Mouse (Mus musculus) embryonic stem cell, embryonic (primary cell): Measurements from ENCODE around the gene Sirt3.

Source experiments
- CTCF ChIA-PET, 4 experiments: fragments of 300-600 bp in 2 of 4; fragments of 350-600 bp in 2 of 4; sonication (Branson Sonifier 250); formaldehyde crosslinking; loops; one replicate each; lab custom pipeline; 2022; ENCODE audit warnings: inconsistent platforms in 2 of 4; lab: Charles Lee
- POLR2A ChIA-PET, 4 experiments: fragments of 300-600 bp in 2 of 4; fragments of 350-600 bp in 2 of 4; sonication (Branson Sonifier 250); formaldehyde crosslinking; loops; one replicate each; lab custom pipeline; 2022; ENCODE audit warnings: antibody characterized with exemption in 4 of 4, inconsistent platforms in 1 of 4; lab: Charles Lee

Sirt3 gene

DNA sequence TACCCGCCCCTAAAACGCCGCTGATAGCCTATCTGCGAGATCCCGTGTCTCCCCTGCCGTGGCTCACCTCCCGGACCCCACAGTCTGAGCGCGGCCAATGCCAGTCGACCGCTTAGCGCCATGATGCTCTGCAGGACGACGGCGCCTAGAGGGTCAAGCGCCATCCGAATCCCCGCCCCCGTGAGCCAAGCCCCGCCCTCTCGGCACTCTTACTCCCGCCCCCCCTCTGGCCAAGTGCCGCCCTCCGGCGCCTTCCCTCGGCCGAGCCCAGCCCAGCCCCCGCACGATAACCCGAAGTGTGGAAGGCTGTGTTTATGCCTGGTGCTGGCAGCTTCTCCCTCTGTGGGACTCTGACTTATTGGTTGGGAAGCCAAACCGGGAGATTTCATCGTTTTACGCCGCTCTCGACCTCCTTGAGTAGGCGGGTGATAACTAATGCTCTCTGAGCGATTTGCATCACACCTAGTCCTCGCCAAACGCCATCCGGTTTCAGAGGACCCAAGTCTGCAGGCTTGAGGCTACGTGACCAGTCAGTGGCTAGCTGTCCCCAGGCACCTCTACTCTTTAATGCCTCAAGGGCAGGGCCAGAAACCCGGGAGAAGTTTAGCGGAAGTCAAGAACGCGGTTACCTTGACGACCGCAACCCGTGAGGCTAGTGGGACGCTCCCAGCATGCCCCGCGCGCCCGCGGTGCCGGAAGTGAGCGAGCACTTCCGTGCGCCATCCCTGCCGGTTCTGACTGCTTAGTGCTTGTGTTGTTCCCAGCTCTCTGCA lies at the start of gene Sirt3, which contains the start of gene Psmd13:
TSS of gene Sirt3 (minus strand) at position 614 of the 773 bp plus-strand sequence.
TSS of gene Psmd13 (plus strand) at position 273 of the 773 bp plus-strand sequence.
- ChIA-PET POLR2A (interaction anchor here (0.6 to 3.1 kb wide), 42 partner anchors 10 to 765 kb away, joined by 3 to 35 read pairs (median 4); partner anchors contain the start of genes Gm45785 (in 3 of the 4), Ric8a (in 3 of the 4), Bet1l (in 2 of the 4) and Zfp941 (in 2 of the 4)), CTCF (interaction anchor here in 3 of 4 experiments (0.5 to 1.9 kb wide), 7 partner anchors 21 to 693 kb away, joined by 3 to 9 read pairs (median 3); partner anchors contain the start of gene Pgghg (in 1 of the 3))

DNA sequence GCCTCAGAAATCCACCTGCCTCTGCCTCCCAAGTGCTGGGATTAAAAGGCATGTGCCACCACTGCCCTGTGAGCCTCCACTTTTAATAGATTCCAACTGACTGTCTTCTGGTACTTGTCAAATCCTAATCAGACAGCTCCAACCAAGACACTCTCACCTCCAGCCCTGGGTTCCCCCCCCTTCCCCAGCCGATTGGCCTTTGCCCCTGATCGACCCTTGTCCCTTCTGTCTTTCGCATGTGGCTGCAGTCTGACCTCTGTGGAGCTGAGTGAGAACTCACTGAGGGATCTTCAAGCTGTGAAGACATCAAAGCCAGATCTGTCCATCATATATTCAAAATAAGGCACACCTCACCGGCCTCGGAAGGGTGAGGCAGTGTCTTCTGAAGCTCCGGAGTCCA lies 45.1 kb upstream of the Sirt3 start:
- CTCF ChIA-PET, result interaction anchor here in 2 of 4 experiments (0.7 to 1.5 kb wide), 2 partner anchors 11 to 24 kb away, joined by 3 to 4 read pairs; no protein-coding TSS in a partner anchor
- POLR2A ChIA-PET, result interaction anchor here in 2 of 4 experiments (1.6 to 1.9 kb wide), 2 partner anchors 11 to 15 kb away, joined by 4 to 9 read pairs; no protein-coding TSS in a partner anchor

DNA sequence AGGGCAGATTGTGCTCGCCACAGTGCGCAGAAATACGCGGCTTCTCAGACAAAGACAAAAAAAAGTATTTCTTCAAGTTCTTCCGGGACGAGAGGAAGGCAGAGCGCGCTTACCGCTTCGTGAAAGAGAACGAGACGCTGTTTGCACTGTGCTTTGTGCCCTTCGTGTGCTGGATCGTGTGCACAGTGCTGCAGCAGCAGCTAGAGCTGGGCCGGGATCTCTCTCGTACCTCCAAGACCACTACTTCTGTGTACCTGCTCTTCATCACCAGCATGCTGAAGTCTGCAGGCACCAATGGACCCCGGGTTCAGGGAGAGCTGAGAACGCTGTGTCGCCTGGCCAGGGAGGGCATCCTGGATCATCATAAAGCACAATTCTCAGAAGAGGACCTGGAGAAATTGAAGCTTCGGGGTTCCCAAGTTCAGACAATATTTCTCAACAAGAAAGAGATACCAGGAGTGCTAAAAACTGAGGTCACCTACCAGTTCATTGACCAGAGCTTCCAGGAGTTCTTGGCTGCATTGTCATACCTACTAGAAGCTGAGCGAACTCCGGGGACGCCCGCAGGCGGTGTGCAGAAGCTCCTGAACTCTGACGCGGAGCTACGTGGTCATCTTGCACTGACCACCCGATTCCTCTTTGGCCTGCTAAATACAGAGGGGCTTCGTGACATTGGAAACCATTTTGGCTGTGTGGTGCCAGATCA lies 41.1 kb upstream of the Sirt3 start:
- ChIA-PET POLR2A (interaction anchor here (0.5 to 3.8 kb wide), 37 partner anchors 10 to 469 kb away, joined by 3 to 30 read pairs (median 5); partner anchors contain the start of genes Pgghg (in 2 of the 4), Rassf7 (in 2 of the 4), Ifitm1 (in 1 of the 4) and Rnh1 (in 1 of the 4)), CTCF (interaction anchor here (0.6 to 4.4 kb wide), 21 partner anchors 11 to 472 kb away, joined by 3 to 37 read pairs (median 4); partner anchors contain the start of genes Pgghg (in 3 of the 4), Bet1l (in 1 of the 4) and Scgb1c1 (in 1 of the 4))

DNA sequence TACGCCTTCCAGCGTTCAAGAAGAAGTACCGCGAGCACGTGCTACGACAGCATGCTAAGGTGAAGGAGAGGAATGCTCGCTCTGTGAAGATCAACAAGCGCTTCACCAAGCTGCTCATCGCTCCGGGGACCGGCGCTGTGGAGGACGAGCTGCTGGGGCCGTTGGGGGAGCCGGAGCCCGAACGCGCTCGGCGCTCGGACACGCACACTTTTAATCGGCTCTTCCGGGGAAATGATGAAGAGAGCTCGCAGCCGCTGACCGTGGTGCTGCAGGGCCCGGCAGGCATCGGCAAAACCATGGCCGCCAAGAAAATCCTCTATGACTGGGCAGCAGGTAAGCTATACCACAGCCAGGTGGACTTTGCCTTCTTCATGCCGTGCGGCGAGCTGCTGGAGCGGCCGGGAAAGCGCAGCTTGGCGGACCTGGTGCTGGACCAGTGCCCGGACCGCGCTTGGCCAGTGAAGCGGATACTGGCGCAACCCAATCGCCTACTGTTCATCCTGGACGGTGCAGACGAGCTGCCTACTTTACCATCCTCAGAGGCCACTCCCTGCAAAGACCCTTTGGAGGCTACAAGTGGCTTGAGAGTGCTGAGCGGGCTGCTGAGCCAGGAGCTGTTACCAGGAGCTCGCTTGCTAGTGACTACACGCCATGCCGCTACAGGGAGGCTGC lies 40.4 kb upstream of the Sirt3 start:
- ChIA-PET CTCF (interaction anchor here (0.6 to 4.4 kb wide), 19 partner anchors 14 to 953 kb away, joined by 3 to 37 read pairs (median 4); partner anchors contain the start of genes Pgghg (in 3 of the 4), Bet1l (in 1 of the 4) and Scgb1c1 (in 1 of the 4)), POLR2A (interaction anchor here (0.7 to 3.8 kb wide), 40 partner anchors 10 to 293 kb away, joined by 3 to 30 read pairs (median 4); partner anchors contain the start of genes Pgghg (in 2 of the 4), Rassf7 (in 2 of the 4), Gm17387 (in 1 of the 4) and Gm45717 (in 1 of the 4))

DNA sequence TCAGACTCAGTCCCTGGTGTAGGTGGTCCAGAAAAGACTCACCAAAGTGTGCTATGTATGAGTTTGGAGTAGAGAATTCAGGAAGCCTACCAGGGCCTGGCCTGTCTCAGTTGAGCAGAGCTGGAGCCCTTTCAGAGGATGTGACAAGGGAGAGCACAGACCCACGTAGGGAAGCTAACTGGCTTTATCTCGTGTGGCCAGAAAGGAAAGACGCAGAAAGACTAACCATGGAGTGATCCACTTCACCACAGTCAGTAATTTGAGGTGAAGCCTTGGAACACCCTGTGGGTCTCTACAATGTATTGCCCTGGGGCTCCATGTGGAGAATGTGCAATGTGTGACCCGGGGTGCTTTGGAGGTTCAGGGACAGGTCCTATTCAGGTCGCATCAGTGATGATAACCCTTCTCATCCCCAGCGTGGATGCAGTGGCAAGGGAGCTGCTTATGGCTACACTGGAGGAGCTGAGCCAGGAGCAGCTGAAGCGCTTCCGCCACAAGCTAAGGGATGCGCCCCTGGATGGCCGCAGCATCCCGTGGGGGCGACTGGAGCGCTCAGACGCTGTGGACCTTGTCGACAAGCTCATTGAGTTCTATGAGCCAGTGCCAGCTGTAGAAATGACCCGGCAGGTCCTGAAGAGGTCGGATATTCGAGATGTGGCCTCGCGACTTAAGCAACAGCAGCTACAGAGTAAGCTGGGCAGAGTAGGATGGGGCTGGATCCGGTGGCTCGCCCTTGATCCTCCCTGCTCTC lies 39.3 kb upstream of the Sirt3 start:
- CTCF ChIA-PET, result interaction anchor here (0.9 to 4.4 kb wide), 10 partner anchors 13 to 952 kb away, joined by 3 to 37 read pairs (median 7); partner anchors contain the start of gene Pgghg (in 2 of the 4)
- POLR2A ChIA-PET, result interaction anchor here in 3 of 4 experiments (0.6 to 3.8 kb wide), 29 partner anchors 8 to 272 kb away, joined by 3 to 30 read pairs (median 4); partner anchors contain the start of genes Pgghg (in 2 of the 3), Gm17387 (in 1 of the 3), Gm45717 (in 1 of the 3) and Hras (in 1 of the 3)

DNA sequence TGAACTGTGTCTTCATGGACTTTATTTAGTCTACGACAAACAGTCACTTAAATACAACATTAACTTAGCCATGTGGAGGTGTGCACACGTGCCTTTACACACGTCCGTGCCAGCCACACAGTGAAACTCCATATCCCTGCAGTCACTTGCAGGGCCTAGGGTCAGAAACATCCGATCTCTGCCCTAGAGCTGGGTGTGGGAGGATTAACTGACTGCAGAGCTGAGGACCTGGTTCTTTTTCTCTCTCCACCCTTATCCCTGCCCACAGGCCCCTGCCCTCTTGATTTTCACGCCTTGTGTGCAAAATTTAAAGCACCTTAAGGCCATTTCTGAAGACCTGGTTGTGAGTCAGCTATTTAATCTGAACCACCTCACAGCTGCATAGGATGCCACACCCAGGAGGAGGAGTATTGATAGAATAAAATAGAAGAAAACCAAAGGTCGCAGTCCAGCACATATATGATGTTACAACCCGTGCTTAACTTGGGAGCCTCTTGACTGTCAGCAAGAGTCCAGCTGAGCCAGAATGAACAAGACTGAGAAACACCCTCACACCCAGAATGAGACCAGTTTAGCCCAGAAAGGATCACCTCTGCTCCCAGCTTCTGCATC lies 38.4 kb upstream of the Sirt3 start, which contains the start of gene Nlrp6:
TSS of gene Nlrp6 (plus strand) at position 485 of the 612 bp plus-strand sequence.
- ChIA-PET CTCF (interaction anchor here in 2 of 4 experiments (0.7 to 4.4 kb wide), 4 partner anchors 12 to 22 kb away, joined by 3 to 37 read pairs (median 13); no protein-coding TSS in a partner anchor), POLR2A (interaction anchor here in 2 of 4 experiments (0.9 to 3.6 kb wide), 5 partner anchors 12 to 128 kb away, joined by 3 to 30 read pairs (median 5); partner anchors contain the start of gene Pgghg (in 1 of the 2))

DNA sequence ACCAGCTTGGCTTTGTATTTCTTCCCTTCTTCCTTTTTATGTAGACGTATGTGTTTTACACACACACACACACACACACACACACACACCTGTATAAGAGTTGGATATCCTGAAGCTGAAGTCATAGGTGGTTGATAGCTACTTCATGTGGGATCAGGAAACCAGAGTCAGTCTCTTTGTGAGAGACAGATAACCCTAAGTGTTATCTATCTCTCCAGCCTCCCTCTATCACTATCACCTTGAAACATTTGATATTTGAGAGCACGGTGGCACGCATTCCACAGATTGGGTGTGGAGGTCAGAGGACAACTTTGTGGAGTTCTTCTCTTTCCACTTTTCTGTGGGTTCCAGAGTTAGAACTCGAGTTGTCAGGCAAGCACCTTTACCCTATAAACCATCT lies 37.8 kb upstream of the Sirt3 start:
- CTCF ChIA-PET, result interaction anchor here in 3 of 4 experiments (0.7 to 4.4 kb wide), 3 partner anchors 11 to 12 kb away, joined by 3 to 37 read pairs (median 5); no protein-coding TSS in a partner anchor
- POLR2A ChIA-PET, result no interaction called here

DNA sequence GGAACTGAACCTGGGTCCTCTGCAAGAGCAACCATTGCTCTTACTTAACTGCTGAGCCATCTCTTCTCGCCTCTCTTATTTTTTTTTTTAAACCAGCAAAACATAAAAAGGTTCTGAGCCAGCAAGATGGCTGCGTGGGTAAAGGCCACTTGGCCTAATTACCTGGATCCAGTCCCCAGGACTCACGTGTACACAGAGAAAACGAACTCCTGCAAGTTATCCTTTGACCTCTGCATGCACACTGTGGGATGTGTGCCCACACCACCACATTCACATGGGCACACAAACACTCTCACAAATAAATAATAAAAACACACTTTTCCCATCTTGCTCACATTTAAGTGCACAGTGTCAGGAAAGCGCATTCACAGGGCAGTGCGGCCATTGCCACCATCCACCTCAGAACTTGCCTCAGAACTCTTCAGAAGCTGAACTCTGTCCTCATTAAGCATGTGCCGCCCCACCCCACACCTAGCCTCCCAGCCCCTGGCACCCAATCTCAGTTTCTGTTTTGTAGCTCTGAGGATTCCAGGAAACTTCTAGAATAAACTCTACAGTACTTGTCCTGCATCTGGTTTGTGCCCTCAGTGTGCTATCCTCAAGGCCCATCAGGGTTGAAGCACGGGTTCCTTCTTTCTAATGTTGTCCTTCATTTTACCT lies 32.1 kb upstream of the Sirt3 start:
- POLR2A ChIA-PET, result interaction anchor here in 1 of 4 experiments (0.5 to 1.2 kb wide), 2 partner anchors 7 to 789 kb away, joined by 3 read pairs; no protein-coding TSS in a partner anchor
- CTCF ChIA-PET, result interaction anchor here in 2 of 4 experiments (0.6 to 2.2 kb wide), 2 partner anchors 27 to 135 kb away, joined by 4 to 6 read pairs; no protein-coding TSS in a partner anchor

DNA sequence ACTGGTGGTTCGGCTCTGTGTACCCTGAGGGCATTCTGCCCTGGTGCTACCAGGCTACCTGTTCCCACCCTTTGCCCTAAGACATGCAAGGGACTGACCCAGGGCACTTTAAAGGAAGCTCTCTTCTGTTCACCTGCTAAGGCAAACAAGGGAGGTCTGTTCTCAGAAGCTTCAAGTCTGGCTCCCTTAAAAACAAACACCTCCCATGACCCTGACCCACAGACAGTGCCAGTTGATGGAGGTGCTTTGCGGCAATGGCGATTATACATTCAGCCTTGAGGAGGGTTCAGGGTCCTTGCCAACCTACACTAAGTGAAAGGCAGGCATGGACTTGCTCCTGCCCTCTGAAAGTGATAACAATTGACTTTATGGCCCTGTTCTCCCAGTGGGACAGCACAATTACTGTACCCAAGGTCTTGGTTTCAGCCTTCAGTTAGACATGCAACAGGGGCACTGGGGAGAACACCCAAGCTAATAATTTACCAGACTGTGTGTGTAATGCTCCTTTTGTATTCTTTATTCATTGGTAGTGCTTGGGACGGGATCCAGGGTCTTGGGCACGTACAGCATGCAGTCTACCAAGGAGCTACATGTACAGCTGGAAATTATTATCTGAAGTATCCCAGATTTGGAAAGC lies 30.9 kb upstream of the Sirt3 start:
- CTCF ChIA-PET, result interaction anchor here in 3 of 4 experiments (0.5 to 2.2 kb wide), 9 partner anchors 10 to 1685 kb away, joined by 3 to 9 read pairs (median 3); partner anchors contain the start of genes Odf3 (in 1 of the 3) and Pgghg (in 1 of the 3)
- POLR2A ChIA-PET, result interaction anchor here in 2 of 4 experiments (0.7 to 1.8 kb wide), 11 partner anchors 9 to 255 kb away, joined by 3 to 11 read pairs (median 3); partner anchors contain the start of genes Bet1l (in 1 of the 2) and Ric8a (in 1 of the 2)

DNA sequence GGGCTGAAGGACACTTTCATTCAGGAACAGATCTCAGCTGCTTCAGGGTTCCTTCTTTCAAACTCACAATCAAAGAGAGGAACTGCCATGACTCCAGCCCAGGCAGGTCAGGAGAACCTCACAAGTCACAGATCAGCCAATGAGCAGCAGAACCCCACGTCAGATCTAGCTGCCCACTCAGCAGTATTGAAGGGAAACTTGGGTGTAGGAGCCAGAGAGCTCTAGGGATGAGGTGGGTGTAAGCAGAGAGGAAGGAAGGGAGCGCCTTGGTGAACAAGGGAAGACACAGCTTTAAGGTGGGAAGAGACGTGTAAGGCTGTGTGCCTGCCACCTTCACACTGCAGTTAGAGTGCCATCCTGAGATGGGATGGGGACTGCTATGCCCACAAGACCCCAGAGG lies 30.2 kb upstream of the Sirt3 start:
- ChIA-PET CTCF (interaction anchor here in 3 of 4 experiments (0.6 to 2.2 kb wide), 9 partner anchors 9 to 264 kb away, joined by 3 to 9 read pairs (median 3); partner anchors contain the start of gene Pgghg (in 1 of the 3)), POLR2A (interaction anchor here in 3 of 4 experiments (0.5 to 1.8 kb wide), 9 partner anchors 9 to 468 kb away, joined by 3 to 11 read pairs (median 3); partner anchors contain the start of genes Bet1l (in 1 of the 3) and Ric8a (in 1 of the 3))

DNA sequence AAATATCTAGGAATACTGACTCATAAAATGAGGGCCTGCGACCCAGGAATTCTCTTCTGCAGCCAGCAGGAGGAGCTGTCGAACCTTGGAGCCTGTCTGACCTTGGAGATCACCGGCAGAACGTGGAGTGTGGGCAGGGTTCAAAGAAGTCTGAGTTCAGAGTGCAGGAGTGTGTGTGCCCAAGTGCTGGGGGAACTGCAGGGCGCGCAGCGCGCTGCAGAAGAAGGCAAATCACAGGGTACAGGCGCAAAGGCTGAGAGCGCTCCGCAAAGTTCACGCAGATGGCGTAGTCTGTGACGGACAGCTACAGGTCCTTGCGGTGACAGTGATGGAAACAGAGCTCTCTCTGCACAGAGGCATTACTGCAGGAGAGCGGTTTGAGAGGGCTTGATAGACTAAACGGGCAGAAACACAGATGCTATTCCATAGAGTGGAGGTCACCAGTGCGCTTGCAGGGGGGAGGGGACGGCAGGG lies 26.6 kb upstream of the Sirt3 start:
- ChIA-PET CTCF (interaction anchor here (0.5 to 3.9 kb wide), 78 partner anchors 10 to 1187 kb away, joined by 3 to 48 read pairs (median 4); partner anchors contain the start of genes Pgghg (in 3 of the 4), Hras (in 2 of the 4), Lrrc56 (in 2 of the 4) and Nlrp6 (in 2 of the 4)), POLR2A (interaction anchor here (0.7 to 3.2 kb wide), 58 partner anchors 9 to 829 kb away, joined by 3 to 30 read pairs (median 4); partner anchors contain the start of genes Pgghg (in 3 of the 4), Gm45785 (in 2 of the 4), Ric8a (in 2 of the 4) and Bet1l (in 1 of the 4))

DNA sequence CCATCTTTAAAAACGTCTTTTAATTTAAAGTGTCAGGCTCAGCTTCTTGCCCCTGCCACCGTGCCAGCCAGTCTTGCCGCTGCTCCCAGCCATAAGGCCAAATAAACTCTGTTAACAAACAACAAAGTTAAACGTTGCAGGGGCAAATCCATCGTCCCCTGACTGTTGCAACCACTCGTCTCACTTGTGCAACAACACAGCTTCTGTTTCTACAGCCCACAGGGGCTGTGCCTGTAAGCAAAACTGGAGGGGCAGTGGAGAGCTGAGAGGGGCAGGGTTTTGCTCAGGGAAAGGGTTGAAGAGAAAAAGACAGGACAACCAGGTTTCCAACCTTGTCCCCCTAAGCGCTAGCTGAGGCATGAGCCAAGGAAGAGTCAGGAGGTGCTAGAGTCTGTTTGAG lies 26.1 kb upstream of the Sirt3 start:
- ChIA-PET CTCF (interaction anchor here (0.6 to 3.9 kb wide), 67 partner anchors 9 to 1187 kb away, joined by 3 to 48 read pairs (median 5); partner anchors contain the start of genes Hras (in 2 of the 4), Lrrc56 (in 2 of the 4), Nlrp6 (in 2 of the 4) and Pgghg (in 2 of the 4)), POLR2A (interaction anchor here in 3 of 4 experiments (0.7 to 3.2 kb wide), 43 partner anchors 9 to 828 kb away, joined by 3 to 30 read pairs (median 5); partner anchors contain the start of genes Gm45785 (in 2 of the 3), Pgghg (in 2 of the 3), Ric8a (in 2 of the 3) and Bet1l (in 1 of the 3))

DNA sequence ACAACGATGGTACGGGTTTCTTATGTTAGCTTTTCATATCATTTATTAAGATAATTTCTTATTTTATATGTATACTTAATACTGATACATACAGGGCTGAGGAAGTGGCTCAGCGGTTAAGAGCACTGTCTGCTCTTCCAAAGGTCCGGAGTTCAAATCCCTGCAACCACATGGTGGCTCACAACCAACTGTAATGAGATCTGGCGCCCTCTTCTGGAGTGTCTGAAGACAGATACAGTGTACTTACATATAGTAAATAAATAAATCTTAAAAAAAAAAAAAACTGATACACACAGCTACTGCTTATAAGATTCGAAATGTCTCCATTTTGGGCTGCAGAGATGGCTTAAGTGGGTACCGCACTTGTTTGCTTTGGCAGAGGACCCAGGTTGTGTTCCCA lies 25.6 kb upstream of the Sirt3 start:
- ChIA-PET POLR2A (interaction anchor here in 3 of 4 experiments (0.9 to 3.2 kb wide), 22 partner anchors 8 to 828 kb away, joined by 3 to 30 read pairs (median 7); partner anchors contain the start of genes Gm45785 (in 2 of the 3), Pgghg (in 2 of the 3), Ric8a (in 2 of the 3) and Bet1l (in 1 of the 3)), CTCF (interaction anchor here (0.6 to 3.9 kb wide), 43 partner anchors 12 to 695 kb away, joined by 3 to 48 read pairs (median 7); partner anchors contain the start of genes Nlrp6 (in 2 of the 4), Pgghg (in 2 of the 4), Ric8a (in 2 of the 4) and Bet1l (in 1 of the 4))
